Mouse (Mus musculus): Measurements from ENCODE around the gene Pcnx.
A peak's percentile ranks its signal among the peaks of the same experiment; 100 is the strongest.

The Pcnx gene

DNA sequence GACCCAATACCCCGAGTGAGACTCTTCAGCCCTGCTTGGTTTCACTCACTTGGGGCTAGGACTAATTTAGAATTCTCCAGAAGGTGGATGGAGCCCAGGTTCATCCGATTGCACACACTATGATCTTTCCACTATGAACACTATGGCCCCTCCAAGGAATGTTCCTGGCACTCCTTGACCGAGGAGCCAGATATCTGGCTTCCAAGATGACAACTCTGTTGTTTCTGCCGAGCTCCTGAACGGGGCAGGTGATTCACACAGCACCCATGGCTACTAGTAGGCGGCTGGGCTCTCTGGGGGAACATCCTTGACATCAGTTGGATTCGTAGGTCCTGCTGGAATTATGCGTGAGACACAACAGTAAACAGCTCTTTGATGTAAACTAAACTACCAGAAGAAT lies 4.8 kb upstream of the Pcnx start:
- DNase-seq (ENCODE audit: low spot score in 2 of 2) = no peak

DNA sequence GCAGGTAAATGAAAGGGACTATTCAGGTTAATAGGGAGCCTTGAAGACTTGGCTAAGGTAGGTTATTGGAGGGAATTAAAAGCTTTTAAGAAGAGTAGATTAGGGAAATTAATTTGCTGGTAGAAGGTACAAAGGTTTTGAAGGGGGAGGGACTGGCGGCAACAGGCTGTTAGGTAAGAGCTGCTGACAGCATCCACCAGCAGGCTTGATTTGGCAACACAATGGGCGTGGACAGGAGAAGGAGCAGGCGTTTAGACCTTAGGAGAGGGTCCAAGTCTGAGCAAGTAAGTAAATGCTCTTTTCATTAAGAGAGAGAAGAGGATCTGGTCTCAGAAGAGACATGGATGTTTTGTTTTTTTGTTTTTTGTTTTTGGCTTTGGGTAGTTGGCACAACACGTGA lies 3.1 kb upstream of the Pcnx start:
- no peak for DNase-seq (ENCODE audit: low spot score in 2 of 2)

DNA sequence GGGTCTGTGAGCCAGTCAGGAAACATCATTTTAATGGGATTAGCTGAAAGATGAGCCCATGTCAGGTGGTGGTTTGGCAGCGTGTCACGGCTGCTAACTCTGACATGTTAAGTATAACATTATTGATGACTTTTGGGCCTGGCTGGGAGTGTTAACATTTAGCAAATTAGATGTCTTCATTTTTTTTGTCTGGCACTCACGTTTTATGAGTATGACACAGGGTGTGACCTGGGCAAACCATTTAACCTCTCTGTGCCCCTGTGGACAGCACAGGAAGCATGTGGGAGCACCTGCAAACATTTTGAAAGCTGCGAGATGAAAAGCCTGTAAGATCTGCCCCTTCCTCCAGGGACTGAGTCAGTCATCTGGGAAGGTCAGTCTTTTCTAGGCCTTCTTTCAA lies 2.6 kb upstream of the Pcnx start:
- DNase-seq (ENCODE audit: low spot score in 2 of 2) = no peak

DNA sequence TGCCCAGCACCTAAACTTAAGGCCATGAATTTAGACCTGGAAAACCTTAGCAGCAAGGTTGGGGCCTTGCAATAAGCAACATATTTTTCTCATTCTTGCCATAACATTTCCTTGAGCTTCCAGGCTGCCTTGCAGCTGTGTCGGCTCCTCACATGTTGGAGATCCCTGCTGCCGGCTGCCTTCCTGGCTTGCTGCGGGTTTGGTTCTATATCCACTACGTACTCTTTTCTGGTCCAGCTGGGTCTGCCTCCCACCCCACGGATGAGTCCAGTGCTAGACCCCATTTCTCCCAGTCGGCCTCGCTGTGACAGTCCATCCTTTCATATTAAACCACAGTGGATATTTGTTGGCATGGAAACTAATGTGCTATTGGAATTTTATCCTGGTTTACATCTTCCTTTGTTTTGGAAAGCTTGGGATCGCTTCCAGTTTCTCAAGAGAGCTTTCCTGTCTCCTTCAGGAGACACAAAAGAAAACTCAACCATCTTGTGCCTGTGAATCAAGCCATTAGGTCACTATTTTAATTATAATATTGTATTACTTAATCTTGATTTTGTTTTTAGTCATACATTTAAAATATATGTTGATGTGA lies 1.7 kb upstream of the Pcnx start:
- DNase-seq (ENCODE audit: low spot score in 2 of 2) = peak; percentile 58 to 61

DNA sequence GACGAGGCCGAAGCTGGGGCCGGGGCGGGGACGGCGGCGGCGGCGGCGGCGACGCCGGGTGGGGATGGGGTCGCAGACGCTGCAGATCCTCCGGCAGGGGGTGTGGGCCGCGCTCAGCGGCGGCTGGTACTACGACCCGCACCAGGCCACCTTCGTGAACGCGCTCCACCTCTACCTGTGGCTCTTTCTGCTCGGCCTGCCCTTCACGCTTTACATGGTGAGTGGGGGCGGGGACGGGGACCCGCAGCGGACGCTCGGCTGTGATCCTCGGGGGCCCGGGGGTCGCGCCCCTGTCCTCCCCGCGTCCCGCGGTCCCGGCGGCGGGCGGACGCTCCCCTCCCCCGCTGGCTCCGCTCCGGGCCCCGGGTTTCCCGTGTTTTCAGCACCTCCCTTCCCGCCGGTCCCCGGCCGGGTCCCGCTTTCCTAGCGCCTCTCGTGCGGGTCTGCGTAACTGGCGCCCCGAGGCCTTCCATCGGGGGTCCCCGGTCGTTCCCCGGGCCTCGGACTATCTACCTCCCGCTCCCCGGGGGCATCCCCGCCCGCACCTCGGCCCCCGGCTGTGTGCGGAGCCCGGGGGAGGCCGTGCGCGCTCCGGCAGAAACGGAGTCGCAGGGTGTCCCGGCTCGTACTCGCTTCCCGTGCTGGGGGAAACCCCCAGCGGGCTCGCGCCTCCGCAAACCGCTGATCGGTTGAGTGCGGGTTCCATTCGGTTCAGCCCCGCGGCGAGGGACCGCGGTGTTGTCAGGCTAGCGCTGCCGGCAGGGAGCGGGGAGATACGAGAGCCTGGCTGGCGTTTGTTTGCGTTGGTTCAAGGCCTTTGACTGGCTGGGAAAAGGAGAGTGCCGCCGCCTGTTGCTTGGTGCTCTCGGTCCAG lies 722 bp downstream of the Pcnx start:
- peak; percentile 69 to 72 for DNase-seq (ENCODE audit: low spot score in 2 of 2)

DNA sequence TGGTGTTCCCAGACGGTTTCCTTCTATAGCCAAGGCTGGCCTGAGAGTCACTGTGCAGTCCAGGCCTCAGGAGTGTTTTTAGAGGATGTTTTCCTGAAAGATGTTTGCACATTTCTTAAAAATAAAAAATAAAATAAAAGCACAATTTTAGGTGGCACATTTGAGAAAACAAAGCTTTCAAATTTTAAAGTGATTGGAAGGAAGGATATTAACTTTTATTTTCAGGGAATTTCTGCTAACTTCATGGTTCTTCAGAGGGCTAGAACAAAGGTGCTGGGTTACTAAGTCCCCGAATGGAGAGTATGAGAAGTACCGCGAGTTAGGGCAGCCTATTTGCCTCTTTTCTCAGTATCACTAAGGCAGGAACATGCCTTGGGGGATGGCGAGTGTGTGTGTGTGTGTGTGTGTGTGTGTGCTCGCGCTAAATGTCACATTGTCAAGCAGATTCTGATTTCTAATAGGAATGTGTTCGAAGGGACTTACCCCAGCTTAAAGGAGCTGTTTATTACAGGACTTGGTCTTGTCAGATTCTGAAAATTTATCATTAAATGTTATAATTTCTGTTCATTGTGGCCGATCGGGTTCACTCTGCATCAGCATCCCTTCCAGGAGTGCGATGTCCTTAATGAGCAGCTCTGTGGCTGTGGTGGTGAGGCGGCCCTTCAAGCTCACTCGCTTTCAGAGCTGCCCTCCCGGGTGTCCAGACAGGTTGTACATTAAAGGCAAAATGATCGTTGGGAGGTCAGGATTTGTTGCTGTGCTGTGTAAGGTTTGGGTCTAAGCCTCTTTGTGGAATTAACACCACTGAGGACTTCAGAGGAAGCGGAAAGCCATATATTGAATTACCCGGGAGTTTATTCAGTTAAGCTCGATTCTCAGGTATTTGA lies 1.6 kb downstream of the Pcnx start:
- no peak for DNase-seq (ENCODE audit: low spot score in 2 of 2)

DNA sequence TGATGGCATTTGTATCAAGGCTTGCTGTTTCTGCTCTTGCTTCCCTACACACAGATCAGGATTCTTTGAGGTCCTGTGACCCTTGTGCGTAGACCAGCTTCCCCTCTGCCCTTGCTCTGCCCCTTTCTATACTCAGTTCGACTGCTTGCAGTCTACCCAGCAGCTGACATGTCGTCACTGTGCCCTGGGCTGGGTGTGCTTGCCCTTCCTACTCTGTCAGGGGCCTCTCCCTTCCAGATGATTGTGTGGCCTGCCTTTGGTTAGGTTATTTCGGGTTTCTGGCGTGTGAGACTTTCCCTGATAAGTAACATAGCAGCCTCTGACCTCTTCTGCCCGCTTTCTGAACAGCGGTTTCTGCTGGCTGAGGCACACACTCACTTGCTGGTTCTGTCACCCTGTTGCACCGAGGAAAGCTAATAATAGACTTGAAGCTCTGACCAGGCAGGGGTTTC lies 2.6 kb downstream of the Pcnx start:
- no peak for DNase-seq (ENCODE audit: low spot score in 2 of 2)

DNA sequence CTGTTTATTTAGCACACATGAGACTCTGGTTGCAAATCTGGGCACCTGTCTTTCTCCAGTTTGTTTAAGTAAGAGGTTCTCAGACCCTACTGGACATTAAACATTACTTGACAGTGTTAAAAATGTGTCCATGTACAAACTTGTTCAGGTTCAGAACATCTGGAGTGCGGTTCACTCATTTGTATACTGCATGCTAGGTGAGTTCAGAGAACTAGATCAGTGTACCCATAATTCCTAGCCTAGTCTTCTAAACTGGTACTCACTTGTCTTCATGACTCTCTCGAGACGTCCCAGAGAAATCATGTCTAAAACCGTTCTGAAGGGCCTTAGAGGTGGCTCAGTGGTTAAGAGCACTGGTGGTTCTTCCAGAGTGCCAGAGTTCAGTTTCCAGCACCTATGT lies 4.1 kb downstream of the Pcnx start:
- no peak for DNase-seq (ENCODE audit: low spot score in 2 of 2)

DNA sequence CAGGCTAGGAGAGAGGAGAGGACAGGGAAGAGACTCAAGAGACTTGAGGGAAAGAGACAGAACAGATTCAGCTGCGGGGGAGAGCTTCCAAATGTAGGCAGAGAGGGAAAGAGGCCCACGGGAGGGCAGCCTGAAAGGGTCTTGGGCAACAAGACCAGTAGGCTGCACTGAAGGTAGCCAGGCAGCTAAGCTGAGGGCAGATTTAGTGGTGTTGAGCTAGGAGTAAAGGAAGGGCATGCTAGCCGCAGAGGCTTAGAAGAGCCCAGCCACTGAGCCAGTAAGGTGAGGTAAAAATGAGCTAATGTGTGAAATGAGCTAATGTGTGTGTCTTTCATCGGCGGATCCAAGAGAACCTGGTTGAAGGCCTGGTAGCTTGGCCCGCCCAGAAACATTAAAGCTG lies 5.4 kb downstream of the Pcnx start:
- DNase-seq (ENCODE audit: low spot score in 2 of 2) = no peak

DNA sequence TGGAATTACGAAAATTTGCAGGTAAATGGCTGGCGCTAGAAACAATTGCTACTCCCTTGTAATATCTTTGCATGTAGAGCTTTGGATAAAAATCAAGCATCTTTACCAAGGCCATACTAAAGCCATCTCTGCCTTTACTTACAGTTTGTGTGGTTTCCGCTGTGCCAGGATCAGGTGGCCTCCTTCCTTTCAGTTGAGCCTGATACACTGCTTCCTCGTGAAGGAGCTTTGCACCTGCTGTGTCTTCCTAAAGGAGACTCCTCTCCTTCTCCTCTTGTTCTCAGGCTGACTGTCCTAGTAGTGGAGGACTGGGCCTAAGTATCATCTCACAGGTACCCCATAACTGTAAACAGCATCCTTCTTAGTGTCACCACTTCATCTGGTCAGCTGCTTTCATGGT lies 7.5 kb downstream of the Pcnx start:
- DNase-seq (ENCODE audit: low spot score in 2 of 2) = no peak

DNA sequence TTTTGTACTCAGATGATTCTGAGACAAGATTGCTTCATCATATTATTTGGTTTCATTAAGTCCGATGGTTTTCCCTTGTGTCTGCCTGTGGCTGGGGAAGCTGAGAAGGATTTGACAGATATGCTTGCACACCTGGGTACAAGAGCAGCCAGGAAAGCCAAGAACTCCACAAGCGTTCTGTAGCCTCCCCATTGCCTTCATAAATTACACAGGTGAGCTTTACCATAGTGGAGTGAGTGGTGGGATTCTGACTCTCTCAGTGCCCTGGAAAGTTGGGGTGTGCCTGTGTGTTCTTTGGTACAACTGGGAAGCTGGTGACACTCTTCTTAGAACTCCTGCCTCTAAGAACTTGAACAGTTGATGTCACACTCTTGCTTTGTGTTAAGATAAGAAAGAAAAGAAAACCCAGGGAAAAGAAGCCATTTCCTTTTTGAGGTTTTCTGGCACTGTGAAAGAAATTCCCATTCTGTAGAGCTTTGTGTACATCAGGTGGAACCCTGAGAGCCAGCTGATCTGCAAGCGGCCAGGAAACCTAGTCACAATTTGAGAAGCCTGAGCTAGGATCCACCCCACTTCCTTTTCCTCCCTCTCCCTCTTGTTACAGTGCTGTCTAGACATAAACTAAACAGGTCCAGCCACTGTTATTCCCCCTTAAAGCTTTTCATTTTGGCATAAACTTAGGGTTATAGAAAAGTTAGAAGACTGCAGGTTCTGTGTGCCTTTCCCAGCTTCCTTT lies 9.6 kb downstream of the Pcnx start:
- DNase-seq (ENCODE audit: low spot score in 2 of 2) = no peak

DNA sequence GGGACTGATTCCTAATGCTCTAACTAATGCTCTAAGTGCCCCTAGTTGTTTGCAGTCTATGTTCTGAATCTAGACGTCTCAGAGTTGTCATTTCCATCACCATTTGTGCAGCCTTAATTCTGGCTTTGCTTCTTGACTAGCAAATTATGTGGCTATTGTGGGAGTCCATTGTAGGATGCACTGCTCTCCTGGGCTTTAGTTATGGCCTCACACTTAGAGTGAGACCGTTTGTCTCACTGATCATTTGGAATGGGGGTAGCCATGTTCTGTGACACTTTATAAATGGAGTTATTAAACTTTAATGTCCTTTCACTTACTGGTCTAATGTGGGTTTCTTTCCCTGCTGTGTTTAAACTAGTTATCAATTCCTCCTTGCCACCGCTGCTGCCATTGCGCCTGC lies 13.5 kb downstream of the Pcnx start:
- no peak for DNase-seq (ENCODE audit: low spot score in 2 of 2)

DNA sequence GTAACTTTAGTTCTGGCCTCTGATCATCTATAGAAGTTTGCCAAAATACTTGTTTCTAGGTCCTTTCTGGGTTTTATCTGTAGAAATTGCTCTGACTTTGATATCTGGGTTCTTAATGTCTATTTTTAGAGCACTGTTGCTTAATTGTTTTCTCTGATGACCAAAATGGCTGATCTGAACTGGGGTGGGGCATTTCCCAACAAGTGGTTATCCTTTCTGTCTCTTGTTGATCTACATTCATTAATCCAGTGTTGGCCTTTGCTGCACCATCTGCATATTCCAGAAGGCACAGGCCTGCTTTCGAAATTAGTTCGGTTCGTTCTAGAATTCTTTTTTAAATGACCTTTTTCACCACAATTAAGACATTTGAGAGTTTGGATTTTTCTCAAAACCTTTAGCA lies 20.3 kb downstream of the Pcnx start:
- DNase-seq (ENCODE audit: low spot score in 2 of 2) = no peak

DNA sequence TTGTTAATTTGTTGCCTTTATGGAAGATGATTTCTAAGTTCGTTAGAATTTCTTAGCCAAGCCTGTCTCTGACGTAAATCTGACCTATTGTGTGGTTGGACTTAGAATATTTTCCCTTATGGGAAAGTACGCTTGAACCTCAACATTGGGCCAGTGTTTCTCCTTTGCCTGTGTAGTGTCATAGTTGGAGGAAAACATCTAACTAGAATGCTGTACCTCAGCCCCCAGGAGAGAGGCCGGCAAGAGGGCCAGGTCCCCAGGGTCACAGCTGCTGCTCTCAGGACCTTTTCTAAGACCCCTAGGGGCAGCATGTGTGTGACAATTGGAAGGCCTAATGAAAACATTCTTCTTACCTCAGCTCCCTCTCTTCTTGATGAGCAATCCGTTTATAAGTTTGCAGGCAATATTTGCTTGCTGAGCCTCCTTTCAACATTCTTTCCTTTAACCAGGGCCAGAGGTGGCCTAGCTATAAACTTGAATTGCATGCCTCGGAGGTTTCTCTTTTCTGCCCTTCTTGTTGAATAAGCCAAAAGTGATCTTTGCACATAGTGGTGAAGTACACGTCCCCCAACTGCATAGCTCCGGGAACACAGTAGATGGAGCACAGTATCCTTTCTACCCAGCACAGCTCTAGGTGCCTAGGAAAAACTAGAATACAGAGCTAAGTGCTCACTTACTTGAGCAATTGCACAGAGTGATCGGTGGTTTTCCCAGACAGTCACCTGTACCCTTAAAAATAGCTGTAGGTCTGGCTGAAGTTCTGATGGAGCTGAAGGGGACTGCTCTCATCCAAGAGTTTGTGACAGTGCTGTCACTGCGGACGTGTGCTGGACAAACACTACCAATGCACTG lies 23.7 kb downstream of the Pcnx start:
- no peak for DNase-seq (ENCODE audit: low spot score in 2 of 2)

DNA sequence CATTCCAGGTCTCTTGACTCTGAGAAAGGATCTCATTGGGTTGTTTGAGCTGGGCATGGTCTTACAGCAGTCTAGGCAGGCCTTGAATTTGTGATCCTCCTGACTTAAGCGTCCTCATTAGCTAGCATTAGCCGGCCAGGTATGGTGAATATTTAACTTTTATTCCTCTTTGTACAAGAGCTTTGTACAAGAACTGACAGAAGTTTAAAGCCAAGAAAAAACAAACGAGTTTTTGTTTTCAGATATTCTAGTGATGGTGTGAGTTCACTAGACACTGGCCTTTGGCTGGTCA lies 24.2 kb downstream of the Pcnx start:
- no peak for DNase-seq (ENCODE audit: low spot score in 2 of 2)

DNA sequence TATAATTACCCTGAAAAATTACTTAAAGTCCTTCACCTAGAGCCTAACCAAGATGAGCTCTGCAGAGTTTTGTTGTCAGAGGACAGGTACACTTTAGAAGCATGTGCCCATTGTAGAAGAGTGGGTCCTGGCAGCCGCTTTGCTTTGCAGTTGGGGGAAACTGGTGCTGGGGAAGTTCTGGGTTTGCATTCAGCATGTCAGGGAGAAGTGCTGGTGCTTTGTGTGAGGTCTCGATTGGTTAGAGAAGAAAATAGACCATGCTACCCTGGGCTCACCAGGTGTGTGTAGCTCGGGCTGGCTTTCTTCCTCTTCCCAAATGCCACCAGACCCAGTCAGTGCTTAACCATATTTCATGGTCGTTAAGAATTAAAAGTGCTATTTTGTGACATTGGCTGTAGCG lies 25.2 kb downstream of the Pcnx start:
- no peak for DNase-seq (ENCODE audit: low spot score in 2 of 2)

DNA sequence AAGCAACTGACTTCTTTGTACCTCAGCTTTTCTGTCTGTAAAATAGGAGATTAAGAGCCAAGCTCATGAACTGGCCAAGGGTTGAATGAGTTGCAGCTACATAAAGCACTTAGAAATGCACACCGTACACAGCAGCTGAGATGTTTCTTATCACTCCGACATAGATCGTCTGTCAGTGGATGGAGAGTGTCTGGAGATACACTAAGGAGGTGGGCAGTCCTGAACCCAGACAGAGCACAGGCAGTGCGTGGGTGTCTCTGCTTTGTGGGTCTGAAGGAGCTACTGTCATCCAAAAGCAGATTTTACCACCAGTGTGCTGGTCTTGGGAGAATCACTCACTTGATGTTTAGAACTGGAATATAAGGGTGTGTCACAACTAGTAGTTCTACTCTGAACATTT lies 26.2 kb downstream of the Pcnx start:
- no peak for DNase-seq (ENCODE audit: low spot score in 2 of 2)

DNA sequence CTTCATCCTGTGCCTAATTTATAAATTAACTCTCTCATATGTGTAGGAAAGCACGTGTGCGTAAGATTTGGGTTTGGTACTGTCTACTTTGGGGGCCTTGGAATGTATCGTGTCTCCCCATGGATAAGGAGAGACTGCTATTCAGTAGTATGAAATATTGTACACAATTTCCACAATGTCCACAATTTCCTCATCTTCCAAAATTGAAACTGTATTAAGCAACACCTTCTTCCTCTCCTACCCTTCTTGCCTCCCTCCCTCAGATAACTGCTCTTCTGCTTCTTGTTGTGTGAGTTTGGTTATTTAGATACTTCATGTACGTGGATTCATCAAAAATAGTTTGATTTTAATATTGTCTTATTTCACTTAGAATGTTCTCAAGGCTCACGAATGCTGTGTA lies 29.1 kb downstream of the Pcnx start:
- DNase-seq (ENCODE audit: low spot score in 2 of 2) = no peak

DNA sequence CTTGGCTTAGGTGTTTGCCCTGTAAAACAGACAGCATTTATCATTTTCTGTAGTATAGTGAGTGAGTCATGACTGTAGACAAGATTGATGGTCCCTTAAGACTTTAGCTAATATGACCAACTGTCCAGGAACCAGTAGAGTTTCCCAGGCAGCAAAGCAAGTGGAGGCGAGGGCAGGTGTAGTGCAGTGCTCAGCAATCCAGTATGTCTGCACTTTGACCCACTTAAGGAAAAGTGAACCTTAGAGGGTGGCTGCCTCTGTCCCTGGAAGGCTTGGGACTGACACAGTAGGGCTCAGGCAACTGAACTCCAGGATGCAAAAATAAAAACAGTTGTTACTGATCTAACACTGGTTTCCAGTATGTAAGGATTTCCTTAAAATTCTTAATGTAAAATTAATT lies 32.1 kb downstream of the Pcnx start:
- no peak for DNase-seq (ENCODE audit: low spot score in 2 of 2)

DNA sequence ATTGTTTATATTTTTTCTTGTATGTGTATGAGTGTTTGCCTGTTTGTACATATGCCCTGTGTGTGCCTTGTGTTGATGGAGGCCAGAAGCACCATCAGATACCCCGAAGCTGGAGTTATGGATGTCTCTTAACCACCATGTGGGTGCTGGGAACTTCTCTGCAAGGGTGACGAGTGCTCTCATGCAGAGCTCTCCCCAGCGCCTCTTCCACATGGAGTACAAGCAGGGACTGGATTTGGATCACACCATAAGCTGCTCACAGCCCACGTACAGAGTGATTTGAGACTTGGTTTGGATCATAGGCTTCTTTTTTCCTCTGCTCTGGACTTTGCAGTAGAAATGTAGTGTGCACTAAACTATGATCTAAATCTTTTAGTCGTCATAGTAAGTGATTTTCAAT lies 34.5 kb downstream of the Pcnx start:
- DNase-seq (ENCODE audit: low spot score in 2 of 2) = peak in 1 of 2 experiments; percentile 51

DNA sequence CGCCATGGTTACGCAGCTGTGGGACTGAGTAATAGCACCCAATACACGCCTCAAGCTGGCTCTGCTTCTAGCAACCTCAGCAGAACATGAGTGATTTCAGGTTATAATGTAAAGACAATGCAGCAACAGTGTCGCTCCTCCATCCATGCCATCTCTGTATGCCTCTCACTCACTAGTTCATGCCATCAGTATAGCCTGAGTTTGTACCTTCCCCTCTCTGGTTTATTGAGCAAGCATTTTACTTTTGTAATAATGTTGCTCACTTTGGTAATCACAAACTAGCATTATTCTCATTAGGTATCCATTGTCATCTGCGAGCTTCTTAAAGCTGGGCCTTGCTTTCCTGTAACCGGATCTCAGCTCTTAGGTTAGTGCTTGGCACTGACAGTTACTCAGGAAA lies 36.2 kb downstream of the Pcnx start:
- no peak for DNase-seq (ENCODE audit: low spot score in 2 of 2)

Data from right cerebral cortex, postnatal 10 days (tissue).